8 mouse cellular contexts compared by ENCODE assay signal in the genomic region with DNA sequence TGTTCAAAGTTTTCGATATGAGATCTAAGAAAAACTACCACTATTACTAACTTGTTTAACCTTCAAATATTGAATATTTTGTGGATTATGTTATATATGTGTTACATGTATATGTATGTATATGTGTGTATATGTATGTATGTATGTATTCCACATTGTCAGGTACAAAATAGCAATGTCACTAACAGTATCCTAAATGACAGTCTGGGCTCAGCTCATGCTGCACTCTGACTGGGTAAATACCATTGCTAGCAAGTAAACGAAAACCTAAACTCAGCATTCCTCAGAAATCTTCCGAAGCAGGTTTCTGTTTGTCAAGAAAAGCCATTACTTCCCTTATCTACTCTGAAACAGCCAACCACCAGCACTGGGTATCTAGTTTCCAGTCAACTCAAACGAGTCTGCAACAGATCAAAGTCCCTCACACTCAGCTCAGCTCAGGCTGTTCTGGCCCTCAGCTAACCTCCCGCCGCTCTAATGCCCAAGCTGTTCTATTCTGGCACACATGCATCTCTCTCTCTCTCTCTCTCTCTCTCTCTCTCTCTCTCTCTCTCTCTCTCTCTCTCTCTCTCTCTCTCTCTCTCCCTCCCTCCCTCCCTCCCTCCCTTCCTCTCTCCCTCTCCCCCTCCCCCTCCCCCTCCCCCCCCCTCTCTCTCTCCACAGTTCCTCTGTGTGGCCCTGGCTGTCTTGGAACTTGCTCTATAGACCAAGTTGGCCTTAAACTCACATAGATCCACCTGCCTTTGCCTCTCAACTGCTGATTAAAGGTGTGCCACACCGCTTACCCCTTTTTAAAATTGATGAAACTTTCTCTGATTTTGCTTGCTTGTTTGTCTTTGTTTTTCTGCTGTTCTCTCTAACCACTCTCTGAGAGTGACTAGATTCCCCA. TPM values are rescaled to one million over a fixed set of nuclear protein-coding genes. Genes with fewer than 3 reads are reported as not detected.
DNase-seq lines count a peak whose midpoint lies in the region; ATAC-seq and TF ChIP-seq lines count a peak whose summit lies in the region.

No protein-coding gene starts in this region.

- H3K27ac ChIP-seq in forebrain, embryonic 15.5 days (replicated peaks) = no peak overlapping the region

- no peaks in the 10 kb centered on the region for H3K36me3 ChIP-seq in forebrain, embryonic 15.5 days

- H3K4me1 ChIP-seq in lung, adult 2 months (ENCODE audit: control insufficient read depth, insufficient read depth, low read length) = no peaks in the 10 kb centered on the region
- no peaks in the 10 kb centered on the region for H3K4me1 ChIP-seq in forebrain, embryonic 15.5 days

- no peak overlapping the region for H3K4me3 ChIP-seq in lung, adult 2 months (replicated peaks; ENCODE audit: extremely low read depth, low read depth, low read length)
- H3K4me3 ChIP-seq in forebrain, embryonic 15.5 days = no peak overlapping the region

- intact Hi-C loops in gastrocnemius, postnatal 14 days (cut with DNase I; ENCODE audit: low total_unique reads) = no loop called here

- H3K4me2 ChIP-seq in forebrain, embryonic 15.5 days (replicated peaks) = no peak overlapping the region

- 27% methylated on average over 7 of the region's 7 CpGs for WGBS in lung, adult 2 months
- WGBS in forebrain, embryonic 15.5 days = 49% methylated on average over 7 of the region's 7 CpGs

- TF ChIP-seq CTCF in lung, adult 2 months (IDR thresholded peaks at IDR 0.05; ENCODE audit: insufficient read depth, low read length) = no peak

- ATAC-seq in erythroblast, adult 5-6 weeks (replicated peaks; ENCODE audit: low FRiP score, poor library complexity, severe bottlenecking) = peak; percentile 97
- ATAC-seq in forebrain, embryonic 15.5 days (replicated peaks) = no peak

- no peak for TF ChIP-seq POLR2A in lung, adult 2 months (IDR thresholded peaks at IDR 0.05; ENCODE audit: borderline replicate concordance, extremely low read depth, low read depth, low read length)

- no peaks in the 10 kb centered on the region for H3K27me3 ChIP-seq in forebrain, embryonic 15.5 days

- H3K9me3 ChIP-seq in forebrain, embryonic 15.5 days = no peaks in the 10 kb centered on the region

- peak; percentile 2 for DNase-seq in lung, postnatal 10 days
- DNase-seq in lung, adult 2 months = no peak
- DNase-seq in kidney, postnatal 25 days = peak; percentile 10 to 40
- peak; percentile 9 to 29 for DNase-seq in spleen, postnatal 36 days (ENCODE audit: low spot score in 2 of 2)
- DNase-seq in gastrocnemius, adult 8-10 months (ENCODE audit: low spot score in 2 of 2) = no peak
- no peak for DNase-seq in gastrocnemius, postnatal 14 days

- no peak overlapping the region for H3K9ac ChIP-seq in forebrain, embryonic 15.5 days (replicated peaks)

RNA-seq across cellular contexts. Expression of gene Smc2, which starts 9.5 kb away (rescaled TPM):
- 1.2 and 1.3 TPM in 2 replicates for polyA plus RNA-seq in lung, adult 2 months (2012; rRNA removed)
- 31.1 and 61.1 TPM in 2 replicates for total RNA-seq in erythroblast, adult 5-6 weeks (2015; ENCODE audit: low replicate concordance)
- 75.4 and 83.4 TPM in 2 replicates for total RNA-seq in erythroblast, adult 5-6 weeks (2017; ENCODE audit: low replicate concordance)
- under 1 TPM; 0.36 to 0.77 (median 0.53) TPM for total RNA-seq in gastrocnemius, adult 8-10 months (2022)
- 114 and 115 TPM in 2 replicates for polyA plus RNA-seq in forebrain, embryonic 15.5 days (2015; fragmentation: Nextera tagmentation; extraction: Ambion mirVana)
- 1 to 10 TPM; 4.9 to 5.3 TPM for total RNA-seq in gastrocnemius, postnatal 14 days (2021)

Comparison
In these comparisons a context has a peak if more than half of its experiments do, and no peak if none do; other contexts are left out.
1. DNase-seq: peak in lung, postnatal 10 days (single experiment), kidney, postnatal 25 days (2 of 2) and spleen, postnatal 36 days (2 of 2); none in lung, adult 2 months (single experiment), gastrocnemius, adult 8-10 months (0 of 2) and gastrocnemius, postnatal 14 days (single experiment).
2. RNA of gene Smc2, which starts 9.5 kb away (total RNA-seq): 31.1 to 83.4 TPM in erythroblast, adult 5-6 weeks; 4.9 to 5.3 TPM in gastrocnemius, postnatal 14 days and 0.36 to 0.77 TPM in gastrocnemius, adult 8-10 months; every median in the first group is over 4 times any median in the second.